Comparison of ENCODE assay signal across 23 mouse cellular contexts in the genomic region with DNA sequence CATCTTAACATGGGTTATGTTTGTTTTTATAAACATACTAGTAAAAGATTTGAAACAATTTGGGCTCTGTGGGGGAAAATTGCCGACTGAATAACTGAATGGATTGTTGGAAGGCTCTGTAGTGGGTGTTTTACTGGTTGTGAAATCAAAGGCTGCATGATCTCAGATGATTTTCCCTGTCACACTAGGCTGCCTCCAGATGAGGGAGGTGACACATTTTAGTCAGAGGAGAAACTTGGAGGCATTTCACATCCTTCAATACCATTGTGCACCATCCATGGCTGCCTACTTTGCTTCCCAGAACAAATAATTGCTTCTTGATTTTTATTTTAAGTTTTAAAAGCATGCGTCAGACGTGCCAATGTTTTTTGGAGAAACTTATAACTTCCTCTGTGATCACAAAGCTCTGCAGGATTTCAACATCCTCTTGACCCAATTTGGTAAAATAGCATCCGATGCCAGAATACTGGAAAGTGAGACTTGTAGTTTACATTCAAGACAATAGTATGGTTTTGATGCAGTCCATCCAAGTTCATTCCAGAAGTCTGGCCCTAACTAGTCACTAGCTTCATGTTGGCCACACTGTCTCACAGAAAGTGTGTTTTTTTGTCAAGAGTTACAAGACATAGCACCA.
DNase-seq lines count a peak whose midpoint lies in the region; ATAC-seq and TF ChIP-seq lines count a peak whose summit lies in the region.
"Had no signal": no experiment of that assay in that cellular context is flagged by ENCODE, and none has a peak within 500 bp of the region (broad histone marks: within the 10 kb centered on the region; RNA-seq: fewer than 3 reads in every experiment).

No protein-coding gene starts in this region.

- DNase-seq in adrenal gland, adult 2 months: peak; percentile 11
- DNase-seq in adrenal gland, postnatal 25 days: no peak
- DNase-seq in heart, adult 8-10 months (ENCODE audit: low spot score): peak; percentile 24
- DNase-seq in heart, embryonic 10.5 days (ENCODE audit: low spot score): no peak
- peak; percentile 70 for DNase-seq in lung, postnatal 0 days (ENCODE audit: low spot score)
- DNase-seq in lung, postnatal 14 days: no peak
- peak; percentile 13 for DNase-seq in skeletal muscle tissue, adult 2 months (ENCODE audit: low read depth, low spot score)
- no peak for DNase-seq in cerebellum, postnatal 25 days
- DNase-seq: cerebellum, adult 8-10 months; kidney, adult 9 months; kidney, postnatal 14 days; lung, adult 18-20 months; midbrain, embryonic 14.5 days; right cerebral cortex, postnatal 14 days; spleen, adult 18-20 months had no signal

- ATAC-seq in lung, postnatal 0 days: peak; percentile 41; the same call in 1 of the 2 replicates
- ATAC-seq: forebrain, embryonic 16.5 days; hindbrain, postnatal 0 days; intestine, embryonic 16.5 days; liver, embryonic 12.5 days had no signal

- no peaks in the 10 kb centered on the region for H3K27me3 ChIP-seq in heart, embryonic 10.5 days (ENCODE audit: insufficient read depth, poor library complexity, severe bottlenecking)
- H3K27me3 ChIP-seq in lung, postnatal 0 days (replicated peaks; ENCODE audit: insufficient read depth, low read length): no peaks in the 10 kb centered on the region
- H3K27me3 ChIP-seq: embryonic facial prominence, embryonic 15.5 days; liver, embryonic 12.5 days; neural tube, embryonic 12.5 days had no signal

- no peak overlapping the region for H3K9ac ChIP-seq in lung, postnatal 0 days (replicated peaks; ENCODE audit: low read depth)
- H3K9ac ChIP-seq: embryonic facial prominence, embryonic 15.5 days; liver, embryonic 12.5 days; neural tube, embryonic 12.5 days had no signal

- no peaks in the 10 kb centered on the region for H3K4me1 ChIP-seq in heart, embryonic 10.5 days
- H3K4me1 ChIP-seq in lung, postnatal 0 days (ENCODE audit: insufficient read depth, low read depth, low read length): no peaks in the 10 kb centered on the region; the same call in 1 of the 2 replicates
- H3K4me1 ChIP-seq: embryonic facial prominence, embryonic 15.5 days; forebrain, embryonic 10.5 days; liver, embryonic 12.5 days; neural tube, embryonic 12.5 days had no signal

- no peak overlapping the region for H3K27ac ChIP-seq in heart, embryonic 10.5 days
- no peak overlapping the region for H3K27ac ChIP-seq in lung, postnatal 0 days (ENCODE audit: low read length)
- H3K27ac ChIP-seq: embryonic facial prominence, embryonic 15.5 days; forebrain, embryonic 10.5 days; heart, adult 2 months; hindbrain, postnatal 0 days; liver, embryonic 12.5 days; neural tube, embryonic 12.5 days had no signal

- WGBS in heart, embryonic 10.5 days: 85% methylated on average over 4 of the region's 4 CpGs
- 52% methylated on average over 4 of the region's 4 CpGs for WGBS in lung, postnatal 0 days

- H3K36me3 ChIP-seq in heart, embryonic 10.5 days: no peaks in the 10 kb centered on the region
- H3K36me3 ChIP-seq in lung, postnatal 0 days (ENCODE audit: insufficient read depth, low read length): no peaks in the 10 kb centered on the region
- H3K36me3 ChIP-seq: embryonic facial prominence, embryonic 15.5 days; forebrain, embryonic 10.5 days; liver, embryonic 12.5 days; neural tube, embryonic 12.5 days had no signal

- TF ChIP-seq CTCF in lung, postnatal 0 days (IDR thresholded peaks at IDR 0.05): no peak

- H3K9me3 ChIP-seq in heart, embryonic 10.5 days: no peaks in the 10 kb centered on the region
- no peaks in the 10 kb centered on the region for H3K9me3 ChIP-seq in lung, postnatal 0 days (ENCODE audit: low read length)
- H3K9me3 ChIP-seq: embryonic facial prominence, embryonic 15.5 days; forebrain, embryonic 10.5 days; liver, embryonic 12.5 days; neural tube, embryonic 12.5 days had no signal

- 0 out of 2 replicates have a peak overlapping the region, but pooled peaks have one; percentile 0 for H3K4me2 ChIP-seq in lung, postnatal 0 days (replicated peaks; ENCODE audit: low read depth, low read length)
- H3K4me2 ChIP-seq: embryonic facial prominence, embryonic 15.5 days; liver, embryonic 12.5 days; neural tube, embryonic 12.5 days had no signal

- H3K4me3 ChIP-seq in heart, embryonic 10.5 days: no peak overlapping the region
- no peak overlapping the region for H3K4me3 ChIP-seq in lung, postnatal 0 days (ENCODE audit: low read depth, low read length)
- H3K4me3 ChIP-seq: embryonic facial prominence, embryonic 15.5 days; forebrain, embryonic 10.5 days; heart, adult 2 months; liver, embryonic 12.5 days; neural tube, embryonic 12.5 days had no signal

- no peak for TF ChIP-seq EP300 in lung, postnatal 0 days (IDR thresholded peaks at IDR 0.05)

Comparison
In these comparisons a context has a peak if more than half of its experiments do, and no peak if none do; other contexts are left out.
1. DNase-seq: peak in adrenal gland, adult 2 months (single experiment), heart, adult 8-10 months (single experiment), lung, postnatal 0 days (single experiment) and skeletal muscle tissue, adult 2 months (single experiment); none in adrenal gland, postnatal 25 days (single experiment), heart, embryonic 10.5 days (single experiment), lung, postnatal 14 days (single experiment) and cerebellum, postnatal 25 days (0 of 2).